Mouse (Mus musculus): Measurements from ENCODE around the gene Acot6.
"Not testable (repeated sequence)": the region's sequence is repeated elsewhere in the genome, so short reads cannot be mapped to it uniquely, and the experiment has no call there.

Gene Acot6

GRCm38 (mm10) chr12:84100604-84101492 is at the start of gene Acot6:
Gene Acot6, plus strand, starts transcription at chr12:84100654.
- CTCF ChIA-PET = interaction anchor here (0.7 kb wide), 1 partner anchor 33 kb away, joined by 3 read pairs; no protein-coding TSS in a partner anchor

DNA sequence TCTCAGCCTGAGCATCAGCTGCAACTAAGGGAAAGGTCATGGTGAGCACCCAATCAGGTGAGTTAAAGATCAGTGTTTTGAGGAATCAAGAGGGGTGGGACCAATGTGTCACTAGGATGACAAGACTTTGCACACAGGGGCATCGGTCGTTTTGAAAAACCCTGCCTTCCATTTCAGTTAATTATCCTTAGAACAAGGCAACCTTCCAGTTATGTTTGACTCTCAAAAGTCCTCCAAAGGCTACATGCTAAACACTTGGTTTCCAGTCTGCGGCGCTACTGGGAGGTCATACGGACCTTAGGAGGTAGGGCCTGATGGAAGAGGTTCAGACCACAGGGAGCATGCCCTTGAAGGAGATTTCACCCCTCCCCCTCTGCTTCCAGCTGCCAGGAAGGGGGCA is 49.7 kb upstream of the Acot6 start:
- CTCF ChIA-PET = not testable (repeated sequence)

GRCm38 (mm10) chr12:84051937-84052474 is 48.4 kb upstream of the Acot6 start, which contains the start of gene Acot3:
Gene Acot3, plus strand, starts transcription at chr12:84052144.
- CTCF ChIA-PET = interaction anchor here (0.6 kb wide), 1 partner anchor 28 kb away, joined by 3 read pairs; no protein-coding TSS in a partner anchor

GRCm38 (mm10) chr12:84052609-84053008 is 47.8 kb upstream of the Acot6 start:
- CTCF ChIA-PET = interaction anchor here (0.6 kb wide), 1 partner anchor 28 kb away, joined by 3 read pairs; no protein-coding TSS in a partner anchor

- CTCF ChIA-PET = no interaction called here
These were observed 47.3 kb upstream of the Acot6 start for GRCm38 (mm10) chr12:84053173-84053572.

DNA sequence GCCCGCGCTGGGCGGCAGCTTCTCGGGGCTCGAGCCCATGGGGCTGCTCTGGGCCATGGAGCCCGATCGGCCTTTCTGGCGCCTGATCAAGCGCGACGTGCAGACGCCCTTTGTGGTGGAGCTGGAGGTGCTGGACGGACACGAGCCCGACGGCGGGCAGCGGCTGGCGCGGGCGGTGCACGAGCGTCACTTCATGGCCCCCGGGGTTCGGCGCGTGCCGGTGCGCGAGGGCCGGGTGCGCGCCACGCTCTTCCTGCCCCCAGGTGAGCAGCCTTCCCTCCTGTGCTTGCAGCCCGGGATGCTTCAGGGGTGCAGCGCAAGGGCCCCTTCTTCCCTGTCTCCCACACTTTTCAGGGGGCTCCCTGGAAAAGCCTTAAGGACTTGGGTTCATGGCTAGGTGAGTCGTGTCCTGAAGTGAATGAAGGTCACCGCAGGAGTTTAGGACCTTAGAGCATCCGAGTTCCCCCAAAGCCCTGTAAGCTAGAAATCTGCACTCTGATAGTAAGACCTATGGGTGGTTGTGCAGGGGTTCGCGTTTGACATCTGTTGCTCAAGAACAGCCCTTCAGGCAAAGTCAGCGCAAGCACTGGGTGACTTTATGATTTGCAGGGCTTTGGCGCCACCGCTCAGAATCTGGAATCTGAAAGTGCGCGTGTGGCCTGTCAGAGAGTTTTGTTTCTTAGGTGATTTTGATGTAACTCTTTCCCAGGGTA is 46.6 kb upstream of the Acot6 start:
- CTCF ChIA-PET = no interaction called here

- CTCF ChIA-PET = no interaction called here
These were observed 39.5 kb upstream of the Acot6 start for GRCm38 (mm10) chr12:84060946-84061345.

GRCm38 (mm10) chr12:84062336-84062735 is 38.1 kb upstream of the Acot6 start:
- CTCF ChIA-PET = no interaction called here

- CTCF ChIA-PET = no interaction called here
These were observed 37.2 kb upstream of the Acot6 start for GRCm38 (mm10) chr12:84063228-84063627.

DNA sequence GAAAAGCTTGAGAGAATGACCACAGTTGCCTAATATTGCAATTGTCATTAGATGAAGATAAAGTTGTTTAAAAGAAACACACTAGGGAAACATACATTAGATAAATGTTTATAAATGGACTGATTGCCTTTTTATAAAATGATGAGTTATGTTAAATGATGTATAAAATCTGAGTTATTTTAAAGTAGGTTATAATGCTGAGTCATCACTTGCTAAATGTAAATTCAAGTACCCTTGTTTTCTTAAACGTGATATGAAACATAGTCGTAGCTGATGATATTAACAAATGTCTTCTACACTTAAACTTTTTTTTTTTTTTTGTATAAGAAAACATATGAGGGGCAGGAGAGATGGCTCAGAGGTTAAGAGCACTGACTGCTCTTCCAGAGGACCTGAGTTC is 36.6 kb upstream of the Acot6 start:
- CTCF ChIA-PET = no interaction called here

DNA sequence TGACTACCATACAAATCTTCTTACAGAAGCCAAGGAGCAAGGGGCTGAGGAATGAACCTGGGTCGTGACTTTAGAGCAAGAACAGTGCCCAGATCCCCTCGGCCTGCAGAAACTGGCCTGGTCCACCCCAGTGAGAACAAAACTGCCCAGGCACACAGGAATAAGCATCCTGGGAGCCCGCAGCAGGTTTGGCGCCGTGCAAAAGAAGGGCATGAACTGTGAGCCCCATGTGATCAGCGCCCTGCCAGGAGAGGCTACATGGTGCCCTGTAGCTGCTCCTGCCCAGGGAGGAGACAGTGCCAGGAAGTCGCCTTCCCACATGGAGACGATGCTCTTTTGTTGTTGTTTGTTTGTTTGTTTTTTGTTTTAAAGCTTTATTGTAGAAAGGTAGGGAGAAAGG is 35.8 kb upstream of the Acot6 start:
- CTCF ChIA-PET = no interaction called here

GRCm38 (mm10) chr12:84067752-84068151 is 32.7 kb upstream of the Acot6 start:
- CTCF ChIA-PET = no interaction called here

GRCm38 (mm10) chr12:84068296-84068695 is 32.2 kb upstream of the Acot6 start:
- CTCF ChIA-PET = no interaction called here

DNA sequence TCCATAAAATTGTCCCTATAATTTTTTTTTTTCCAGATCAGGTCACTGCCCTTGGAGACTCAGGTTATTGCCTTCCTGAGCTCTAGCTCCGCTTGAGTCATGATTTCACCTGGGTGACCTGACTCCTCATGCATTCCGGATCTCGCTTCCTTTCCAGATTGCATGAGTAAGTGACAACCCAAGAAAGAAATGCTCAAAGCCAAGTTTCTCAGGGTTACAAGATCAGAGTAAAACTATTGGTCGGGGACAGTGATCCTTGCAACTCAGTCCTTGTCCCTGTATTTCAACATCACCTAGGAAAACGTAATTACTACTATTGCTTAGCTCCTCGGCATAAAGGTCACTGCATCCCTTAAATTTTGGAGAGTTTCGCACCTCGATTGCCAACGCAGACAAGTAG is 31.5 kb upstream of the Acot6 start, which contains the start of gene Acot5:
Gene Acot5, plus strand, starts transcription at position 340 of the 400 bp plus-strand sequence.
- CTCF ChIA-PET = no interaction called here

- CTCF ChIA-PET = not testable (repeated sequence)
These were observed 30.9 kb upstream of the Acot6 start for GRCm38 (mm10) chr12:84069582-84069981.

DNA sequence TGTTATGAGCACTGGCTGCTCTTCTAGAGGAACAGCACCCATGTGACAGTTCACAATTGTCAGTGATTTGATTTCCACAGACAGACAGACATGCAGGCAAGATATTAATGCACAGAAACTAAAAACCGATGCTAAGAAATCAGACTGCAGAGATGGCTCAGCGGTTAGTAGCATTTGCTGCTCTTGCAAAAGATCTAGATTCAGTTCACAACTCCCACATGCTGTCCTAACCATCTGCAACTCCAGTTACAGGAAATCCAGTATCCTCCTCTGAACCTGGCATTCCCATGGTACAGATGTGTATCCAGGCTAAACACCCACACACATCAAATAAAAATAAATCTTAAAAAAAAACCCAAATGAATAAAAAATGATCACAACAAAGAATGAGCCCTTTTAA is 28.8 kb upstream of the Acot6 start:
- CTCF ChIA-PET = no interaction called here

GRCm38 (mm10) chr12:84077371-84077990 is 23.0 kb upstream of the Acot6 start:
- CTCF ChIA-PET = no interaction called here

GRCm38 (mm10) chr12:84083842-84084241 is 16.6 kb upstream of the Acot6 start:
- CTCF ChIA-PET = no interaction called here

GRCm38 (mm10) chr12:84084581-84084980 is 15.9 kb upstream of the Acot6 start:
- CTCF ChIA-PET = no interaction called here

DNA sequence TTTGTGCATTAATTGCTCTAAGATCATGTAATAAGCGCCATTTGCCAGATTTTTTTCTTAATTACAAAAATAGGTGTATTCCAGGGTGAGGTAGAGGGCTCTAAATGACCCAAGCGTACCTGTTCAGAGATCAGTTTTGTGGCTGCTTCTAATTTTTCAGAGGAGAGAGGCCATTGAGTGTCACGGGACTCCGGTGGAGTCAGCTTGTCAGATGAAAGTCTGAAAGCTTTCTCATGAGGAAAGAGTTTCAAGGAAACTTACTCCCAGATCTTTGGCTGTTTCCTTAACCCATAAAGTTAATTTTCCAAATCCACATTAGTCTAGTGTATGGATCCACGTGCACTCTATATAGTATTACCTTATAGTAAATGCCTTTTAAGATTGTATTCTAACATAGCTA is 5.8 kb upstream of the Acot6 start:
- CTCF ChIA-PET = not testable (repeated sequence)

- CTCF ChIA-PET = no interaction called here
These were observed 849 bp upstream of the Acot6 start for GRCm38 (mm10) chr12:84099605-84100004.

GRCm38 (mm10) chr12:84100071-84100470 is 383 bp upstream of the Acot6 start:
- CTCF ChIA-PET = no interaction called here
